Mouse (Mus musculus): ENCODE measurements around the gene Plcg1. TPM values are rescaled to one million over a fixed set of nuclear protein-coding genes. Genes with fewer than 3 reads are reported as not detected.

The Plcg1 gene
- 61.3 and 68.8 TPM in 2 replicates for polyA plus RNA-seq (2014; fragmentation: Nextera tagmentation; extraction: Ambion mirVana)

DNA sequence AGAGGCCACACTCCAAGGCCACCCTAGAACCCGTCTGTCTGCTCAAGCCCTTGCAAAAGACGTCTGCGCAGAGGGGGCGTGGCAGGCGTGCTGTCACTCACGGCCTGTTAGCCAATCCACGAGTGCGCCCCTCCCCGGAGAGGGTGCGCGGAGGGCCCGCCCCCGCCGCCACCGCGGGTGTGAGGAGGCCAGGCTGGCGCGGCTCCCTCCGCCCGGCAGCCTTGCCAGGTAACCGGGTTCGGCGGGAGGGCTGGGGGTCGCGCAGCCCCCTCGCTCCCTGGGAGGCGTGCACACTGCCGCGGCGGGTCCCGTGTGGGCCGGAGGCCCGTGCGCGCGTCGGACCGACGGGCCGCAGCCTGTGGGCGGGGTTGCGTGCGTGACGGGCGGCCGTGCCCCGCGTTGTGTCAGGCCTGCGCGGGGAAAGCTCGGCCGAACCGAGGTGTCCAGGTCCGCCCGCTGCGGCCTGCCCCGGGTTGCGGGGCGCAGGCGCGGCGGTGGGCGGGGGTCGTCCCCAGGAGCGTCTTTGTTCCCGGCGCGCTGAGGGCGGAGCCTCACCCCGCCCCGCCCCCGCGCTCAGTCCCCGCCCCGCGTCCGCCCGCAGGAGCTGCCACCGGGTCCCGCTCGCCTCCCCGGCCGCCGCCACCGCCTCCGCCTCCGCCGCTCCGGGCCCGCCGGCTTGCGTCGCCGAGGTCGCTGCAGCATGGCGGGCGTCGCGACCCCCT, at the start of gene Plcg1:
Gene Plcg1 (plus strand): TSS at position 184 of the 722 bp plus-strand sequence.
- no peaks in the 10 kb centered on the region for H3K27me3 ChIP-seq (ENCODE audit: insufficient read depth, low read length)
- ATAC-seq (ENCODE audit: insufficient read depth), result peak; percentile 95
- peak within 1 kb of the TSS; percentile 99 for H3K9ac ChIP-seq
- no peak for TF ChIP-seq CTCF (IDR thresholded peaks at IDR 0.05; ENCODE audit: low read depth)
- H3K4me2 ChIP-seq, result peak within 1 kb of the TSS; percentile 93
- DNase-seq, result peak; percentile 98
- H3K4me1 ChIP-seq (ENCODE audit: insufficient read depth), result peaks cover 20% of the 10 kb centered on the region
- peaks cover 23% of the 10 kb centered on the region for H3K36me3 ChIP-seq (ENCODE audit: insufficient read depth)
- WGBS, result under 1% methylated on average over 71 of the region's 99 CpGs
- H3K4me3 ChIP-seq (ENCODE audit: low read depth, low read length), result peak within 1 kb of the TSS; percentile 92
- H3K9me3 ChIP-seq (ENCODE audit: low read depth, low read length), result no peaks in the 10 kb centered on the region
- H3K27ac ChIP-seq (ENCODE audit: low read depth), result peak within 1 kb of the TSS; percentile 96

DNA sequence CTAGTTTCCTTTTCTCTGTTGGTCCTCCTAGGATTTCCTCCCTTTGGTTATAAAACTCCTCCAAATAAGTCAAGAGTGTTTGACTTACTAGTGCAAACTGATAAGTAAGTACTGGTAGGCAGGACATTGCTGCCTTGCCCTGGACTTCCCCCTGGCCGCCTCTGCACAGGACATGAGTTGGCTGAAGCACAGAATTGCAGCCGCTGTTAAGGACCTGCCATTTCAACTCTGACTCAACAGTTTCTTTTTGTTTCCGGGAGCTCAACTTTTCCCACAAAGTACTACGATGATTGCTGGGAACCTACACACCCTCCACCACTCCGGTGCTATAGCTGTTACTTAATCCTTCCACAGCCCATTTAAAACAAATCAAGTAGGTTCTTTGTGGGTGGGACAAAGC, 30.8 kb upstream of the Plcg1 start:
- Histone ChIP-seq H3K9ac (no peak overlapping the region), H3K4me2 (no peak overlapping the region), H3K27me3 (ENCODE audit: insufficient read depth, low read length) (no peaks in the 10 kb centered on the region), H3K9me3 (ENCODE audit: low read depth, low read length) (no peaks in the 10 kb centered on the region), H3K4me3 (ENCODE audit: low read depth, low read length) (no peak overlapping the region), H3K27ac (ENCODE audit: low read depth) (peak overlapping the region; percentile 12; the same call in 1 of the 2 replicates), H3K4me1 (ENCODE audit: insufficient read depth) (no peaks in the 10 kb centered on the region), H3K36me3 (ENCODE audit: insufficient read depth) (peaks cover 76% of the 10 kb centered on the region)
- TF ChIP-seq CTCF (IDR thresholded peaks at IDR 0.05; ENCODE audit: low read depth), result no peak
- 50% methylated on average over 5 of the region's 5 CpGs for WGBS
- peak; percentile 50 for DNase-seq
- peak; percentile 66 for ATAC-seq (ENCODE audit: insufficient read depth)

DNA sequence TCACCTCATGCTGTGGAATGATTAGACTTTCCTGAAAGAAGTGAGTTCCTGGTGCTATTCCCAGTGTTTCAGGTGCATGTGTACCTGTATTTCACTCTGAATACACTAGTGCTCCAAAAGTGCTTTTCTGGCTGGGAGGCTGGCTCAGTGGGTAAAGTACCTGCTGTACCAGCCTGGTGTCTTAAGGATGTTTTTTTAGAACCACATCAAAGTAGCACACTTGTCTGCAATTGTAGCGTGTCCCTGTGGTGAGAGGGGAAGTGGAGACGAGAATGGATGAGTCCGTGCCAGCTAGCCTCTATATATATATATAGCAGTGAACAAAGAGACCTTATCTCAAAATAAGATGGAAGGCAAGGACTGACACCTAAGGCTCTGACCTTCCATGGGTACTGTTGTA, 29.5 kb upstream of the Plcg1 start:
- Histone ChIP-seq H3K27me3 (ENCODE audit: insufficient read depth, low read length) (no peaks in the 10 kb centered on the region), H3K36me3 (ENCODE audit: insufficient read depth) (peaks cover 82% of the 10 kb centered on the region), H3K4me2 (no peak overlapping the region), H3K9ac (no peak overlapping the region), H3K4me3 (ENCODE audit: low read depth, low read length) (no peak overlapping the region), H3K4me1 (ENCODE audit: insufficient read depth) (no peaks in the 10 kb centered on the region), H3K27ac (ENCODE audit: low read depth) (no peak overlapping the region), H3K9me3 (ENCODE audit: low read depth, low read length) (no peaks in the 10 kb centered on the region)
- DNase-seq, result no peak
- no peak for TF ChIP-seq CTCF (IDR thresholded peaks at IDR 0.05; ENCODE audit: low read depth)
- WGBS, result 70% methylated on average over 3 of the region's 3 CpGs
- ATAC-seq (ENCODE audit: insufficient read depth), result no peak

DNA sequence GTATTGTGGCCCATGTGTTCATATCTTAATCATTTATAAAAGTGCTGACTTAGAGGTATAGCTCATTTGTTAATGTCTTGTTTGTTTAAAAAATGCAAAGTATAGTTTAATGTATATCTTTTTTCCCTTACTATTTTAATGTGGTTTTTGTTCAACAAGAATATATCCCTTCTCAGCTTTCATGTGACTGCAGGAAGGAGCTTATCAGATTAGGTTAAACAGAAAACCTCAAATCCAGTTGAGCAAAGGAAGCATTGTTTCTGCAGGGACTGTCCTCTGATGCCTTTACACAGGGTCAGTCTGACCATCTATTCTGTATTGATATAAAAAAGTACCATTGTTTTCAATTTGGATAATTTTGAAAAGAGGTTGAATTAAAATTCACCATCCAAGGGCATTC, 28.3 kb upstream of the Plcg1 start:
- Histone ChIP-seq H3K9me3 (ENCODE audit: low read depth, low read length) (no peaks in the 10 kb centered on the region), H3K4me3 (ENCODE audit: low read depth, low read length) (no peak overlapping the region), H3K9ac (no peak overlapping the region), H3K27me3 (ENCODE audit: insufficient read depth, low read length) (no peaks in the 10 kb centered on the region), H3K4me1 (ENCODE audit: insufficient read depth) (no peaks in the 10 kb centered on the region), H3K4me2 (no peak overlapping the region), H3K27ac (ENCODE audit: low read depth) (no peak overlapping the region), H3K36me3 (ENCODE audit: insufficient read depth) (peaks cover 85% of the 10 kb centered on the region)
- ATAC-seq (ENCODE audit: insufficient read depth) (no peak), DNase-seq (no peak)
- TF ChIP-seq CTCF (IDR thresholded peaks at IDR 0.05; ENCODE audit: low read depth), result no peak

DNA sequence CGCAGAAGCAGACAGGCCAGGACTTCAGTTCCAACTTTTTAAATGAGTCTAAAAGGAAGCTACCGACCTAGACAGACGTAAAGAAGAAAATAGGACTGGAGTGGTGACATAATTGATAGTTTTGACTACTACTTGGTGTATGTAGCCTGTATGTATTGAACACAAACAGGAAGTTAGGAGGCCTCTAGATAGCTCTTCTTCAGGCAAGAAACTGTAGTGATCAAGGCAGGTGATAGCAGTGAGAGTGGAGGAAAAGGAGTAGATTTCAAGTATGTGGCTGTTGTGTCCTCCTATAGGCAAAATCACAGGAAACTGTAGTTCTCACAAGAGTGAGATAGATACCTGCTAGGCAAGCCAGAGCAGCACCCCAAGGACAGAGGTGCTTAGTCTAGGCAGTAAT, 23.4 kb upstream of the Plcg1 start:
- TF ChIP-seq CTCF (IDR thresholded peaks at IDR 0.05; ENCODE audit: low read depth), result no peak
- no peak for DNase-seq
- H3K27ac ChIP-seq (ENCODE audit: low read depth), result no peak overlapping the region
- no peak for ATAC-seq (ENCODE audit: insufficient read depth)
- H3K27me3 ChIP-seq (ENCODE audit: insufficient read depth, low read length), result no peaks in the 10 kb centered on the region
- H3K4me2 ChIP-seq, result no peak overlapping the region
- WGBS, result 91% methylated on average over 3 of the region's 3 CpGs
- H3K4me1 ChIP-seq (ENCODE audit: insufficient read depth), result no peaks in the 10 kb centered on the region
- H3K9ac ChIP-seq, result no peak overlapping the region
- H3K4me3 ChIP-seq (ENCODE audit: low read depth, low read length), result no peak overlapping the region
- H3K36me3 ChIP-seq (ENCODE audit: insufficient read depth), result peaks cover 86% of the 10 kb centered on the region
- no peaks in the 10 kb centered on the region for H3K9me3 ChIP-seq (ENCODE audit: low read depth, low read length)

DNA sequence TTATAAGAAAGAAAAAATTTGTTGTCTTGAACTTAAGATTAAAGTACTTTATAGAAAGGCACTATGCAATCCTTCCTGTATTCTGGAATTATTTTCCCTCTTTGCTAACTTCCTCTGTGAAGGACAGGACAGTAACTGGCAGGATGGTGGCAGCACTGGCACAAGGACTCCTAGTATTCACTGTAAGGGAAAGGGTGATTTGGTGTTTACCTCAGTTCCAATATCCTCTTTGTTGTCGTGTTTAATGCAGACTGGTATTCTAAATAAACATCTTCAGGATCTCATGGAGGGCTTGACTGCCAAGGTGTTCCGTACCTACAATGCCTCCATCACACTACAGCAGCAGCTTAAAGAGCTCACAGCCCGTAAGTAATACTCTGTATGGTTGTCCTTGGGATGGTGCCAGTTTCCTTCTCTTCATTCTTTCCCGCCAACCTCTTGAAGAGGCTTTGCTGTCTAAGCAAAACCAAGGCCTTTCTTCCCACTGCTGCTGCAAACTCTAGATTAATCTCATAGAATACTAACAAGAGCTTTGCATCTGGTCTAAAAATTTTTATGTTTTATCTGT, 15.6 kb upstream of the Plcg1 start:
- Histone ChIP-seq H3K27ac (ENCODE audit: low read depth) (no peak overlapping the region), H3K4me1 (ENCODE audit: insufficient read depth) (no peaks in the 10 kb centered on the region), H3K9me3 (ENCODE audit: low read depth, low read length) (no peaks in the 10 kb centered on the region), H3K9ac (no peak overlapping the region), H3K4me2 (no peak overlapping the region), H3K36me3 (ENCODE audit: insufficient read depth) (peaks cover 95% of the 10 kb centered on the region), H3K4me3 (ENCODE audit: low read depth, low read length) (no peak overlapping the region), H3K27me3 (ENCODE audit: insufficient read depth, low read length) (no peaks in the 10 kb centered on the region)
- ATAC-seq (ENCODE audit: insufficient read depth) (no peak), DNase-seq (no peak)
- WGBS, result 79% methylated on average over 4 of the region's 4 CpGs
- TF ChIP-seq CTCF (IDR thresholded peaks at IDR 0.05; ENCODE audit: low read depth), result no peak

DNA sequence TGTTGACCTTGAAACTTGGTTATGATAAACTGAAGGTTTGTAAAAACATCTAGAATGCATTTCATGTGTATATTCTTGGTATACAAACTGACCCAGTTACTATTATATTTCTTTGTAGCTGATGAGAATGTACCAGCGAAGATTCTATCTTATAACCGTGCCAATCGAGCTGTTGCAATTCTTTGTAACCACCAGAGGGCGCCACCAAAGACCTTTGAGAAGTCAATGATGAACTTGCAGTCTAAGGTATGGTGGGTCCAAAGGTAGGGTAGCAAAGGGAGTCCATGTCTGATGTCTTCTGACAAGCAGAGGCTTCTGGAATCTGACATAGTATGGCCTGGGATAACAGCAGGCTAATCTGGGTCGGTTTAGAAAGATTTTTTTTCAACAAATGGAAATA, 13.8 kb upstream of the Plcg1 start:
- H3K4me3 ChIP-seq (ENCODE audit: low read depth, low read length), result no peak overlapping the region
- 69% methylated on average over 5 of the region's 5 CpGs for WGBS
- H3K27me3 ChIP-seq (ENCODE audit: insufficient read depth, low read length), result no peaks in the 10 kb centered on the region
- H3K9me3 ChIP-seq (ENCODE audit: low read depth, low read length), result no peaks in the 10 kb centered on the region
- no peak overlapping the region for H3K4me2 ChIP-seq
- no peaks in the 10 kb centered on the region for H3K4me1 ChIP-seq (ENCODE audit: insufficient read depth)
- no peak overlapping the region for H3K9ac ChIP-seq
- peaks cover 95% of the 10 kb centered on the region for H3K36me3 ChIP-seq (ENCODE audit: insufficient read depth)
- peak; percentile 75 for TF ChIP-seq CTCF (IDR thresholded peaks at IDR 0.05; ENCODE audit: low read depth)
- no peak for ATAC-seq (ENCODE audit: insufficient read depth)
- DNase-seq, result peak; percentile 76
- no peak overlapping the region for H3K27ac ChIP-seq (ENCODE audit: low read depth)
